In genomic region chr2:118659998-118660452, GRCm38 (mm10) we compare ENCODE assay signal across 8 mouse cellular contexts. TPM values are rescaled to one million over a fixed set of nuclear protein-coding genes. Genes with fewer than 3 reads are reported as not detected.
DNase-seq lines count a peak whose midpoint lies in the region; ATAC-seq and TF ChIP-seq lines count a peak whose summit lies in the region.

No protein-coding gene starts in this region.

- peak; percentile 55; the same call in 1 of the 2 replicates for ATAC-seq in heart, embryonic 15.5 days (replicated peaks; ENCODE audit: insufficient number of reproducible peaks, insufficient read depth, low FRiP score, low read depth)

- H3K4me1 ChIP-seq in heart, embryonic 15.5 days (replicated peaks), result peaks cover 58% of the 10 kb centered on the region

- peak overlapping the region; percentile 50 for H3K4me3 ChIP-seq in heart, embryonic 15.5 days
- peak overlapping the region; percentile 47 for H3K4me3 ChIP-seq in layer of hippocampus, adult 2 months
- peak overlapping the region; percentile 19; the same call in 1 of the 2 replicates for H3K4me3 ChIP-seq in macrophage (ENCODE audit: inconsistent target)

- H3K9me3 ChIP-seq in heart, embryonic 15.5 days (replicated peaks), result no peaks in the 10 kb centered on the region

- TF ChIP-seq CTCF in layer of hippocampus, adult 2 months (conservative IDR thresholded peaks at IDR 0.05), result no peak

- 0 out of 2 replicates have a peak, but pooled peaks cover 3% of the 10 kb centered on the region for H3K27me3 ChIP-seq in heart, embryonic 15.5 days

- DNase-seq in adrenal gland, adult (ENCODE audit: inconsistent age in 2 of 2, low spot score in 1 of 2), result peak; percentile 60 to 87
- no peak for DNase-seq in adrenal gland, adult 18-20 months (ENCODE audit: low spot score in 2 of 2)
- DNase-seq in MN1 (ENCODE audit: low spot score), result peak; percentile 73
- peak; percentile 55 for DNase-seq in embryo, embryonic 11.5 days (ENCODE audit: low read depth, low spot score)
- no peak for DNase-seq in layer of hippocampus, adult 2 months (ENCODE audit: low spot score in 2 of 2)
- peak; percentile 37 to 61 for DNase-seq in spleen, postnatal 36 days (ENCODE audit: low spot score in 2 of 2)

- WGBS in heart, embryonic 15.5 days, result 0% methylated on average over 4 of the region's 4 CpGs
- 6% methylated on average over 4 of the region's 4 CpGs for WGBS in macrophage (ENCODE audit: missing documents)

- H3K27ac ChIP-seq in heart, embryonic 15.5 days, result peak overlapping the region; percentile 75
- peak overlapping the region; percentile 81 for H3K27ac ChIP-seq in layer of hippocampus, adult 2 months
- H3K27ac ChIP-seq in macrophage, result no peak overlapping the region

- no peaks in the 10 kb centered on the region for H3K79me2 ChIP-seq in macrophage (ENCODE audit: inconsistent target)

- no peaks in the 10 kb centered on the region for H3K36me3 ChIP-seq in heart, embryonic 15.5 days
- H3K36me3 ChIP-seq in macrophage (ENCODE audit: inconsistent target), result no peaks in the 10 kb centered on the region

- peak overlapping the region; percentile 74 for H3K4me2 ChIP-seq in heart, embryonic 15.5 days

- H3K9ac ChIP-seq in heart, embryonic 15.5 days, result peak overlapping the region; percentile 51; the same call in 1 of the 2 replicates

RNA-seq across cellular contexts. Expression of gene Pak6, which starts 3.1 kb away (rescaled TPM):
- 10 to 100 TPM; 11.5 to 19.4 TPM for total RNA-seq in adrenal gland, adult 18-20 months (2021)
- 10.1 and 11.0 TPM in 2 replicates for polyA plus RNA-seq in heart, embryonic 15.5 days (2015; fragmentation: Nextera tagmentation; extraction: Ambion mirVana)
- 10 to 100 TPM; 57.5 to 65.7 TPM for total RNA-seq in layer of hippocampus, adult 2 months (2021)
- not detected for total RNA-seq in macrophage (2018; cell fraction: chromatin; rRNA removed)
- total RNA-seq in macrophage (2018; cell fraction: cytosol; rRNA removed), result not detected
- not detected for total RNA-seq in macrophage (2018; cell fraction: nucleus; rRNA removed)
- polyA plus RNA-seq in macrophage (2018), result not detected in 3 replicates

RNA-seq across cellular contexts. Expression of gene Ankrd63, which starts 43.7 kb away (rescaled TPM):
- total RNA-seq in adrenal gland, adult 18-20 months (2021), result under 1 TPM; 0.06 to 0.40 TPM
- 2.7 and 3.6 TPM in 2 replicates for polyA plus RNA-seq in heart, embryonic 15.5 days (2015; fragmentation: Nextera tagmentation; extraction: Ambion mirVana)
- 10 to 100 TPM; 14.8 to 15.5 TPM for total RNA-seq in layer of hippocampus, adult 2 months (2021)
- under 1 TPM in 5 of 26 experiments, not detected in 21; 0.13 to 0.36 (median 0.25) TPM for total RNA-seq in macrophage (2018; cell fraction: chromatin; rRNA removed)
- total RNA-seq in macrophage (2018; cell fraction: cytosol; rRNA removed), result under 1 TPM in 2 of 26 experiments, not detected in 24; 0.03 TPM
- under 1 TPM in 2 of 26 experiments, not detected in 24; 0.10 to 0.18 TPM for total RNA-seq in macrophage (2018; cell fraction: nucleus; rRNA removed)
- polyA plus RNA-seq in macrophage (2018), result not detected in 3 replicates

Comparison
In these comparisons a context has a peak if more than half of its experiments do, and no peak if none do; other contexts are left out.
1. DNase-seq: peak in adrenal gland, adult (2 of 2), MN1 (single experiment), embryo, embryonic 11.5 days (single experiment) and spleen, postnatal 36 days (2 of 2); none in adrenal gland, adult 18-20 months (0 of 2) and layer of hippocampus, adult 2 months (0 of 2).
2. RNA of gene Ankrd63, which starts 43.7 kb away (total RNA-seq): 14.8 to 15.5 TPM in layer of hippocampus, adult 2 months; 0.06 to 0.40 TPM in adrenal gland, adult 18-20 months; every median in the first group is over 10 times any median in the second.
3. Peak in every context shown above with its lines, with median percentiles within 50 percentile points of each other: H3K4me3 ChIP-seq.